Mouse (Mus musculus) heart, adult 2 months (tissue): ENCODE results near the gene Acat3.

Experiments used
- CTCF ChIP-seq: fragments of 200-600 bp; IDR thresholded peaks from 2 replicates; pipeline ENCODE4 v1.8.1; 2022; ENCODE audit warnings: antibody characterized with exemption, mild to moderate bottlenecking, moderate library complexity
- POLR2A ChIP-seq: fragments of 200-500 bp; IDR thresholded peaks from 2 replicates; pipeline ENCODE4 v1.6.1; 2011; ENCODE audit warnings: mild to moderate bottlenecking, low read depth, low read length, control low read depth; ENCODE audit not compliant: insufficient read depth

DNA sequence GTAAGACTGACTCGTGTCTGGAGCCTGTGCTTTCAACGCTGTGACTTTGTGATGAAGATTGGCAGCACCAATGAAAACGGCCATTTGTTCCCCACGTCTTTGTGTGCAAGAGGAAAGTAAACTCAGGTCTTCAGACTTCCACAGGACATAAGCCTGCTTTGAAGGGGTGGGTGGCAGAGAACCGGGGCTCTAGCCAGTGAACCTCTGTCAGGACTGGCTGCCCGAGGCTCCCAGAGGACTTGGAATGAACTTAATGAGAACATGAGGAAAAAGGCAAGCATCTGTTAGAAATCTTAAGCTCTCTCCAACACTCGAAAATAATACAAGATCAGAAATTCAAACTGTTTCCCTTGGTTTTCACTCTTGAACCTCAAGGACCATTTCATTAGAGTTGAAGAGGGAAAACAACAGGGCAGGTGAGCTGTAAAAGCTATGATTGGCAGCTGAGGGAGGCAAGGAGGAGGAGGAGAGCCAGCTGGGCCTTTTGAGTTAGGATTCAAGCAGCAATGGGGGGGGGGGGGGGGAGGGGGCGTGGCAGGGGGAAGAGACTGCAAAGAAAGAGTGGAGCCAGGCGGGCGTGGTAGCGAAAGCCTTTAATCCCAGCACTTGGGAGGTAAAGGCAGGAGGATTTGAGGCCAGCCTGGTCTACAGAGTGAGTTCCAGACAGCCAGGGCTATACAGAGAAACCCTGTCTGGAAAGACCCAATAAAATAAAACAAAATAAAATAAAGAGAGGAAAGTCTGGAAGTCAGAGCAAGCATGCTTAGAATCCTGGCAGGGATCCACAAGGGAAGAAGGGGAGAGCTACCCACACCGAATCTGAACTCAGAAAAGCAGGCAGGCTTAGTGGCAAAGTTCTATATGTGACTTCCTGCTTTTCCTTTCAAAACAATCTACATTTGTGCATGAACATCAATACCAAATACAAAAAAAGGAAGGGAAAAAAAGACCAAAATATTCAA is 36.7 kb downstream of the Acat3 start:
- TF ChIP-seq POLR2A (no peak), CTCF (no peak)
